Mouse (Mus musculus) CH12.LX (cell line): ENCODE results near the gene Dmwd.

Experiments
- CHD2 ChIP-seq: IDR thresholded peaks from 2 replicates; pipeline ENCODE4 v1.6.1; 2011; ENCODE audit warnings: low read length, improper control_type of control experiment
- CTCF ChIP-seq, 2 experiments: IDR thresholded peaks in 1 of 2; conservative IDR thresholded peaks in 1 of 2; 2 replicates each; pipeline ENCODE4 v1.5.1; 2011 to 2012; ENCODE audit warnings: low read depth in 2 of 2, low read length in 2 of 2, improper control_type of control experiment in 1 of 2, inconsistent platforms in 1 of 2, mild to moderate bottlenecking in 1 of 2, moderate library complexity in 1 of 2
- EP300 ChIP-seq: IDR thresholded peaks from 2 replicates; pipeline ENCODE4 v1.6.1; 2011; ENCODE audit warnings: low read length, improper control_type of control experiment
- KAT2A ChIP-seq: IDR thresholded peaks from 2 replicates; pipeline ENCODE4 v1.6.1; 2012; ENCODE audit warnings: low read length, improper control_type of control experiment, inconsistent platforms; ENCODE audit not compliant: insufficient replicate concordance
- MAZ ChIP-seq: IDR thresholded peaks from 2 replicates; pipeline ENCODE4 v1.6.1; 2012; ENCODE audit warnings: low read depth, mild to moderate bottlenecking, inconsistent platforms, low read length, improper control_type of control experiment, moderate library complexity
- NELFE ChIP-seq: IDR thresholded peaks from 2 replicates; pipeline ENCODE4 v1.6.1; 2011; ENCODE audit warnings: low read depth, low read length, improper control_type of control experiment
- POLR2A ChIP-seq: IDR thresholded peaks from 2 replicates; pipeline ENCODE4 v1.6.1; 2011; ENCODE audit warnings: low read depth, mild to moderate bottlenecking, improper control_type of control experiment, low read length
- RCOR1 ChIP-seq: conservative IDR thresholded peaks from 2 replicates; pipeline ENCODE4 v1.6.1; 2012; ENCODE audit warnings: low read depth, mild to moderate bottlenecking, inconsistent platforms, low read length, improper control_type of control experiment
- TCF12 ChIP-seq: IDR thresholded peaks from 2 replicates; pipeline ENCODE4 v1.6.1; 2014; ENCODE audit warnings: low read depth, mild to moderate bottlenecking, inconsistent platforms, low read length, improper control_type of control experiment
- USF2 ChIP-seq: conservative IDR thresholded peaks from 2 replicates; pipeline ENCODE4 v1.6.1; 2011; ENCODE audit warnings: low read depth, low read length, improper control_type of control experiment
- ZMIZ1 ChIP-seq: IDR thresholded peaks from 2 replicates; pipeline ENCODE4 v1.6.1; 2012; ENCODE audit warnings: low read depth, mild to moderate bottlenecking, inconsistent platforms, low read length, improper control_type of control experiment

DNA sequence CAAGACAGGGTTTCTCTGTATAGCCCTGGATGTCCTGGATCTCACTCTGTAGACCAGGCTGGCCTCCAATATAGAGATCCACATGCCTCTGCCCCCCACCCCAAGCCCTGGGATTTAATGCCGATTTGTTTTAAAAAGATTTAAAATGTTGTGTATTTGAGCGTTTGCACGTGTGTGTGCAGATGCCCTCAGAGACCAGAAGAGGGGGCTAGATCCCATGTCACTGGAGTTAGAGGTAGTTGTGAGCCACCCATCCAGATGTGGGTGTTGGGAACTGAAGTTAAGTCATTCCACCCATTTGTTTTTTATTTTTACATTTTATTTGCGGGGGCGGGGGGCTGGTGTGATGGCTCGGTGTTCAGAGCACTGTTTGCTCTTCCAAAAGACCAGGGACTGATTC, 1.5 kb upstream of the Dmwd start:
- peak in 1 of 2 experiments; percentile 32; a peak in 2 of 4 replicates for TF ChIP-seq CTCF (conservative IDR thresholded peaks at IDR 0.05 in 1 of 2, IDR thresholded peaks at IDR 0.05 in 1 of 2; ENCODE audit: low read depth in 2 of 2, low read length in 2 of 2)
- no peak for TF ChIP-seq TCF12
- TF ChIP-seq POLR2A, result no peak
- no peak for TF ChIP-seq USF2
- no peak for TF ChIP-seq CHD2
- no peak for TF ChIP-seq MAZ
- no peak for TF ChIP-seq KAT2A
- TF ChIP-seq EP300, result no peak
- no peak for TF ChIP-seq RCOR1
- no peak for TF ChIP-seq ZMIZ1
- TF ChIP-seq NELFE, result no peak
